Mouse (Mus musculus) frontal cortex, postnatal 10 days (tissue): ENCODE data around the gene Gm6358.
"Not testable (repeated sequence)": the region's sequence is repeated elsewhere in the genome, so short reads cannot be mapped to it uniquely, and the experiment has no call there.

Experiments used
- DNase-seq, 2 experiments: peaks; one replicate each; pipeline ENCODE4 v3.0.0; 2022; ENCODE audit warnings: low spot score in 2 of 2, mixed read lengths in 1 of 2

Gm6358 gene

DNA sequence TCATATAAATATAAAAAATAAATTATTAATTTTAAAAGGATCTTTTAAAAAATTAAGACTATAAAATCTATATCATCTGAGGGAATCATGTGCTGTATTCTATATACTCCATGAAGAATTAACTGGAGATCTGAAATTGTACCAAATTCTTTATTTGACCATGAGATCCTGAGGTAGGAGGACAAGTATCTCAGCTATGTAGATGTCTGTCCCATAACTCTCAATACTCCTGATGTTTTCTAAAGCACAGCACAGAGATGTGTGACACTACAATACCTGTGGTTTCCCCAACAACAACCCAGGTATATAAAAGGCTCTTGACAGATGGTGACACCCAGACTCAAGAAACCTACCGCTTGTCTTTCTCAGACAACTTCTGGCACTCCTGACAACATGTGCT lies at the start of gene Gm6358:
Gene Gm6358 (plus strand): TSS at position 301 of the 400 bp plus-strand sequence.
- DNase-seq: no peak

DNA sequence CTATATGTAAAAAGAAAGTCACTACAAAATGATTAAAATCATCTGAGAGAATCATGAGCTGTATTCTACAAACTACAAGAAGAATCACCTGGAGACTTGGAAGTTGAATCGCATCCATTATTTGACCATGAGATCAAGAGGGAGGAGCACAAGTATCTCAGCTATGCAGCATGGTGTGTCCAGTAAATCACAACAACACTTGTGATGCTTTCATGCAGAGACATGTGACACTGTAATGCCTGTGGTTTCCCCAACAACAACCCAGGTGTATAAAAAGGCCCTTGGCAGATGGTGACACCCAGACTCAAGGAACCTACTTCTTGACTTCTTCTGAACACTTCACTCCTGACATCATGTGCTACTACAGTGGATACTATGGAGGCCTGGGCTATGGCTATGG lies 10.1 kb downstream of the Gm6358 start, which contains the start of gene Gm10061:
Gene Gm10061 (plus strand): TSS at position 301 of the 400 bp plus-strand sequence.
- DNase-seq: no peak

DNA sequence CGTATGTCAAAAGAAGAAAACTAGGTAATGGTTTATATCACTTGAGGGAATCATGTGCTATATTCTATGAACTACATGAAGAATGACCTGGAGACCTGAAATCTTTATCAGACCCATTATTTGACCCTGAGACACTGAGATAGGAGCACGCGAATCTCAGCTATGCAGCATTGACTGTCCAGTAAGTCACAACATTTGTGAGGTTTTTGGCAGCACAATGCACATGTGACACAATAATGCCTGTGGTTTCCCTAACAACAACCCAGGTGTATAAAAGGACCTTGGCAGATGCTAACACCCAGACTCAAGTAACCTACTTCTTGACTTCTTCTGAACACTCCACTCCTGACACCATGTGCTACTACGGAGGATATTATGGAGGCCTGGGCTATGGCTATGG lies 17.0 kb downstream of the Gm6358 start, which contains the start of gene Gm9789:
Gene Gm9789 (plus strand): TSS at position 301 of the 400 bp plus-strand sequence.
- DNase-seq: no peak

DNA sequence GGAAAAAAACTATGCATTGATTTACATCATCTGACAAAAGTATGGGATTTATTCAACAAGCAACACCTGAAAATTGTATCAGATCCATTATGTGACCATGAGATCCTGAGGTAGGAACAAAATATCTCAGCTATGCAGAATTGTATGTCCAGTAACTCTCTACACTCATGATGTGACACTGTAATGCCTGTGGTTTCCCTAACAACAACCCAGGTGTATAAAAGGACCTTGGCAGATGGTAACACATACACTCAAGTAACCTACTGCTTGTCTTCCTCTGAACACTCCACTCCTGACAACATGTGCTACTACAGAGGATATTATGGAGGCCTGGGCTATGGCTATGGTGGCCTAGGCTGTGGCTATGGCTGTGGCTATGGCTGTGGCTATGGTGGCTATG lies 28.5 kb downstream of the Gm6358 start, which contains the start of gene Gm7735:
Gene Gm7735 (plus strand): TSS at position 301 of the 400 bp plus-strand sequence.
- not testable (repeated sequence) for DNase-seq

DNA sequence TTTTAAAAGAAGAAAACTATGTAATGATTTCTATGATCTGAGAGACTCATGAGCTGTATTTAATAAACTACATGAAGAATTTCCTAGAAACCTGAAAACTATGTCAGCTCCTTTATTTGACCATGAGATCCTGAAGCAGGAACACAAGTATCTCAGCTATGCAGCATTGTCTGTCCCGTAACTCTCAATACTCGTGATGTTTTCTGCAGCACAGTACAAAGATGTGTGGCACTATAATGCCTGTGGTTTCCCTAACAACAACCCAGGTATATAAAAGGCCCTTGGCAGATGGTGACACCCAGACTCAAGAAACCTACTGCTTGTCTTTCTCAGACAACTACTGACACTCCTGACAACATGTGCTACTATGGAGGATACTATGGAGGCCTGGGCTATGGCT lies 33.8 kb downstream of the Gm6358 start, which contains the start of gene 1110057P08Rik:
Gene 1110057P08Rik (plus strand): TSS at position 301 of the 400 bp plus-strand sequence.
- DNase-seq: no peak

DNA sequence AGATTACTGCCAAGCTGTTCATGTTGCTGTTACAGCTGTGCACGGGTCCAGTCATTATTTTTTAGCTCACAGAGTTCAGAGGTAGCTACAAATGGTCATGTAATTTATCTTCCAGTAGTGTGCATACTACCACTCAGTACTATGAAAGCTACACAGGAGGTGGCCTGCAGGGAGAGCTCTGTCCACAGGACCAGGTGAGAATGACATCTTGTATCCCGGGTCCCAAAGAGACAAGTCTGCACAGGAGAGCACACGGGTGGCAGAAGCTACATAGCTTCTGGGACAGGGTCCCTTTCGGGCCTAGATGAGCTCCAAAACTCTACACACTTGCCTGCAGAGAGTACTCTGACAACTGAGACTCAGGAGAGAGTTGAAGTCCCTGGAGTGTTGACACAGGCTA lies 48.0 kb downstream of the Gm6358 start:
- DNase-seq: no peak
